Mouse (Mus musculus): Measurements from ENCODE around the gene Lrrc29. TPM values are rescaled to one million over a fixed set of nuclear protein-coding genes. Genes with fewer than 3 reads are reported as not detected.

The Lrrc29 gene
- polyA plus RNA-seq, 1 experiment from 2014 or later: 1.3 TPM

GRCm38 (mm10) chr8:105323183-105323582 lies 2.9 kb downstream of the Lrrc29 start:
- no peak for ATAC-seq (ENCODE audit: insufficient number of reproducible peaks, insufficient read depth, low FRiP score, low TSS enrichment, low read depth)
- Histone ChIP-seq H3K9ac (no peak overlapping the region), H3K36me3 (peaks cover 42% of the 10 kb centered on the region), H3K4me3 (no peak overlapping the region), H3K27ac (no peak overlapping the region), H3K9me3 (no peaks in the 10 kb centered on the region), H3K4me2 (no peak overlapping the region), H3K4me1 (peaks cover 19% of the 10 kb centered on the region), H3K27me3 (no peaks in the 10 kb centered on the region)
- WGBS: 92% methylated on average over 4 of the region's 4 CpGs

- Histone ChIP-seq H3K27ac (no peak overlapping the region), H3K36me3 (peaks cover 75% of the 10 kb centered on the region), H3K4me3 (no peak overlapping the region), H3K27me3 (no peaks in the 10 kb centered on the region), H3K9me3 (no peaks in the 10 kb centered on the region), H3K9ac (no peak overlapping the region; the same call in 1 of the 2 replicates), H3K4me1 (no peaks in the 10 kb centered on the region), H3K4me2 (no peak overlapping the region)
- WGBS: 84% methylated on average over 11 of the region's 11 CpGs
- ATAC-seq (ENCODE audit: insufficient number of reproducible peaks, insufficient read depth, low FRiP score, low TSS enrichment, low read depth): no peak
These were observed 7.4 kb downstream of the Lrrc29 start for GRCm38 (mm10) chr8:105318662-105319190.

GRCm38 (mm10) chr8:105317941-105318340 lies 8.1 kb downstream of the Lrrc29 start:
- Histone ChIP-seq H3K27ac (no peak overlapping the region), H3K4me2 (no peak overlapping the region), H3K36me3 (peaks cover 78% of the 10 kb centered on the region), H3K4me3 (no peak overlapping the region), H3K9ac (no peak overlapping the region), H3K4me1 (no peaks in the 10 kb centered on the region), H3K27me3 (no peaks in the 10 kb centered on the region), H3K9me3 (no peaks in the 10 kb centered on the region)
- no peak for ATAC-seq (ENCODE audit: insufficient number of reproducible peaks, insufficient read depth, low FRiP score, low TSS enrichment, low read depth)
- WGBS: 86% methylated on average over 4 of the region's 4 CpGs

- Histone ChIP-seq H3K9me3 (no peaks in the 10 kb centered on the region), H3K4me3 (no peak overlapping the region), H3K36me3 (peaks cover 93% of the 10 kb centered on the region), H3K4me1 (no peaks in the 10 kb centered on the region), H3K4me2 (no peak overlapping the region), H3K9ac (no peak overlapping the region; the same call in 1 of the 2 replicates), H3K27me3 (no peaks in the 10 kb centered on the region), H3K27ac (no peak overlapping the region)
- 86% methylated on average over 18 of the region's 18 CpGs for WGBS
- no peak for ATAC-seq (ENCODE audit: insufficient number of reproducible peaks, insufficient read depth, low FRiP score, low TSS enrichment, low read depth)
These were observed 10.9 kb downstream of the Lrrc29 start for GRCm38 (mm10) chr8:105315073-105315769.

GRCm38 (mm10) chr8:105313622-105314402 lies 12.3 kb downstream of the Lrrc29 start:
- peaks cover 93% of the 10 kb centered on the region for H3K36me3 ChIP-seq
- no peak overlapping the region for H3K9ac ChIP-seq
- no peaks in the 10 kb centered on the region for H3K4me1 ChIP-seq
- H3K27ac ChIP-seq: no peak overlapping the region
- ATAC-seq (ENCODE audit: insufficient number of reproducible peaks, insufficient read depth, low FRiP score, low TSS enrichment, low read depth): no peak
- H3K9me3 ChIP-seq: no peaks in the 10 kb centered on the region
- WGBS: 83% methylated on average over 9 of the region's 9 CpGs
- H3K4me3 ChIP-seq: no peak overlapping the region
- no peaks in the 10 kb centered on the region for H3K27me3 ChIP-seq
- no peak overlapping the region for H3K4me2 ChIP-seq

- Histone ChIP-seq H3K4me3 (no peak overlapping the region), H3K36me3 (peaks cover 93% of the 10 kb centered on the region), H3K4me2 (no peak overlapping the region), H3K27me3 (no peaks in the 10 kb centered on the region), H3K9ac (no peak overlapping the region), H3K27ac (no peak overlapping the region), H3K4me1 (no peaks in the 10 kb centered on the region), H3K9me3 (no peaks in the 10 kb centered on the region)
- ATAC-seq (ENCODE audit: insufficient number of reproducible peaks, insufficient read depth, low FRiP score, low TSS enrichment, low read depth): no peak
- WGBS: 93% methylated on average over 8 of the region's 8 CpGs
These were observed 13.1 kb downstream of the Lrrc29 start for GRCm38 (mm10) chr8:105312891-105313481.

GRCm38 (mm10) chr8:105311718-105312117 lies 14.4 kb downstream of the Lrrc29 start:
- peaks cover 94% of the 10 kb centered on the region for H3K36me3 ChIP-seq
- no peak overlapping the region for H3K4me3 ChIP-seq
- no peak for ATAC-seq (ENCODE audit: insufficient number of reproducible peaks, insufficient read depth, low FRiP score, low TSS enrichment, low read depth)
- no peaks in the 10 kb centered on the region for H3K9me3 ChIP-seq
- peaks cover 1% of the 10 kb centered on the region for H3K4me1 ChIP-seq
- no peak overlapping the region for H3K4me2 ChIP-seq
- no peak overlapping the region for H3K27ac ChIP-seq
- 93% methylated on average over 1 of the region's 1 CpGs for WGBS
- no peak overlapping the region for H3K9ac ChIP-seq
- no peaks in the 10 kb centered on the region for H3K27me3 ChIP-seq

GRCm38 (mm10) chr8:105310118-105310517 lies 16.0 kb downstream of the Lrrc29 start:
- H3K9me3 ChIP-seq: no peaks in the 10 kb centered on the region
- no peak overlapping the region for H3K4me2 ChIP-seq
- no peak overlapping the region for H3K4me3 ChIP-seq
- peaks cover 16% of the 10 kb centered on the region for H3K4me1 ChIP-seq
- 87% methylated on average over 8 of the region's 8 CpGs for WGBS
- peaks cover 83% of the 10 kb centered on the region for H3K36me3 ChIP-seq
- H3K27ac ChIP-seq: no peak overlapping the region
- H3K9ac ChIP-seq: no peak overlapping the region
- ATAC-seq (ENCODE audit: insufficient number of reproducible peaks, insufficient read depth, low FRiP score, low TSS enrichment, low read depth): no peak
- no peaks in the 10 kb centered on the region for H3K27me3 ChIP-seq

- Histone ChIP-seq H3K36me3 (peaks cover 81% of the 10 kb centered on the region), H3K27me3 (no peaks in the 10 kb centered on the region), H3K4me1 (peaks cover 24% of the 10 kb centered on the region), H3K4me3 (no peak overlapping the region), H3K9ac (no peak overlapping the region), H3K9me3 (no peaks in the 10 kb centered on the region), H3K27ac (no peak overlapping the region), H3K4me2 (no peak overlapping the region)
- no peak for ATAC-seq (ENCODE audit: insufficient number of reproducible peaks, insufficient read depth, low FRiP score, low TSS enrichment, low read depth)
- WGBS: 79% methylated on average over 15 of the region's 15 CpGs
These were observed 16.8 kb downstream of the Lrrc29 start for GRCm38 (mm10) chr8:105309142-105309847.

- Histone ChIP-seq H3K4me1 (peaks cover 28% of the 10 kb centered on the region), H3K9me3 (no peaks in the 10 kb centered on the region), H3K27me3 (no peaks in the 10 kb centered on the region), H3K27ac (no peak overlapping the region), H3K4me2 (no peak overlapping the region), H3K4me3 (no peak overlapping the region), H3K9ac (no peak overlapping the region), H3K36me3 (peaks cover 79% of the 10 kb centered on the region)
- 92% methylated on average over 10 of the region's 10 CpGs for WGBS
- ATAC-seq (ENCODE audit: insufficient number of reproducible peaks, insufficient read depth, low FRiP score, low TSS enrichment, low read depth): no peak
These were observed 17.6 kb downstream of the Lrrc29 start for GRCm38 (mm10) chr8:105308428-105308827.

- ATAC-seq (ENCODE audit: insufficient number of reproducible peaks, insufficient read depth, low FRiP score, low TSS enrichment, low read depth): no peak
- Histone ChIP-seq H3K4me1 (peaks cover 28% of the 10 kb centered on the region), H3K4me3 (no peak overlapping the region), H3K27me3 (no peaks in the 10 kb centered on the region), H3K27ac (no peak overlapping the region), H3K9me3 (no peaks in the 10 kb centered on the region), H3K9ac (no peak overlapping the region), H3K36me3 (peaks cover 79% of the 10 kb centered on the region), H3K4me2 (no peak overlapping the region)
- WGBS: 96% methylated on average over 13 of the region's 13 CpGs
These were observed 18.4 kb downstream of the Lrrc29 start for GRCm38 (mm10) chr8:105307670-105308069.

Measured in embryonic facial prominence, embryonic 13.5 days (tissue).